Mouse (Mus musculus) liver, embryonic 14.5 days (tissue): Measurements from ENCODE around the gene Tlr9. TPM values are rescaled to one million over a fixed set of nuclear protein-coding genes. Genes with fewer than 3 reads are reported as not detected.

Source experiments
- ATAC-seq: fragments of 200-750 bp; cut with Nextera tagmentation; 2 replicates; pipeline ENCODE4 v1.8.0; 2017; ENCODE audit warnings: moderate number of reproducible peaks, mild to moderate bottlenecking, moderate library complexity; ENCODE audit not compliant: insufficient read depth
- DNase-seq, 3 experiments: peaks; one replicate each; pipeline ENCODE4 v3.0.0-alpha.2; 2012 to 2013; ENCODE audit warnings: low read depth in 3 of 3, low spot score in 3 of 3
- H3K27ac ChIP-seq: fragments of 300-500 bp; sonication (generic); 2 replicates; pipeline ENCODE4 v1.5.1; 2014; ENCODE audit warnings: moderate library complexity, mild to moderate bottlenecking, control low read depth, inconsistent platforms
- H3K27me3 ChIP-seq: fragments of 300-500 bp; sonication (generic); 2 replicates; pipeline ENCODE4 v1.6.1; 2014; ENCODE audit warnings: mild to moderate bottlenecking, low read length, moderate library complexity; ENCODE audit not compliant: control insufficient read depth, insufficient read depth
- H3K36me3 ChIP-seq: fragments of 300-500 bp; sonication (generic); replicated peaks from 2 replicates; pipeline ENCODE4 v1.6.1; 2014; ENCODE audit warnings: low read depth; ENCODE audit not compliant: control insufficient read depth, insufficient read depth
- H3K4me1 ChIP-seq, 2 experiments: fragments of 200-500 bp in 1 of 2; fragments of 300-500 bp in 1 of 2; sonication (generic) in 1 of 2; replicated peaks; 2 replicates each; pipeline ENCODE4 v1.6.1; 2012 to 2014; ENCODE audit warnings: antibody characterized with exemption in 1 of 2, inconsistent platforms in 1 of 2, low read length in 1 of 2; ENCODE audit not compliant: control insufficient read depth in 2 of 2, insufficient read depth in 2 of 2
- H3K4me2 ChIP-seq: fragments of 300-500 bp; sonication (generic); 2 replicates; pipeline ENCODE4 v1.6.1; 2014; ENCODE audit warnings: low read depth, mild to moderate bottlenecking, control low read depth, moderate library complexity
- H3K4me3 ChIP-seq, 2 experiments: fragments of 200-500 bp in 1 of 2; fragments of 300-500 bp in 1 of 2; sonication (generic) in 1 of 2; 2 replicates each; pipeline ENCODE4 v1.5.1; 2012 to 2014; ENCODE audit warnings: low read depth in 2 of 2, low read length in 2 of 2, mild to moderate bottlenecking in 2 of 2, control low read depth in 1 of 2, inconsistent platforms in 1 of 2, moderate library complexity in 1 of 2; ENCODE audit not compliant: insufficient read depth in 1 of 2
- H3K9ac ChIP-seq: fragments of 300-500 bp; sonication (generic); replicated peaks from 2 replicates; pipeline ENCODE4 v1.6.1; 2014; ENCODE audit warnings: mild to moderate bottlenecking, control low read depth, moderate library complexity
- H3K9me3 ChIP-seq: fragments of 300-500 bp; sonication (generic); 2 replicates; pipeline ENCODE4 v1.6.1; 2016; ENCODE audit warnings: low read length, mixed read lengths; ENCODE audit not compliant: control insufficient read depth
- CTCF ChIP-seq: IDR thresholded peaks from 2 replicates; pipeline ENCODE4 v1.5.1; 2016; ENCODE audit warnings: antibody characterized with exemption, low read depth, control low read depth
- EP300 ChIP-seq: IDR thresholded peaks from 2 replicates; pipeline ENCODE4 v1.6.1; 2016; ENCODE audit warnings: antibody characterized with exemption, low read depth
- WGBS: fragments of 180-500 bp; shearing (Covaris S2); extraction: QIAGEN DNeasy Blood & Tissue Kit; methylation state at CpG from one replicate; pipeline ENCODE4 v1.1.7; 2014; ENCODE audit not compliant: insufficient replicate concordance; 5-methylcytosine and 5-hydroxymethylcytosine counted together
- polyA plus RNA-seq, 2 experiments: library from polyadenylated mRNA; depleted of rRNA in 1 of 2; stranded (reverse) in 1 of 2; unstranded in 1 of 2; fragments of >200 nt; fragmentation: Nextera tagmentation in 1 of 2; extraction: Ambion mirVana in 1 of 2; gene quantifications; 2 replicates each; pipeline versions ENCODE4 v1.2.1 to v1.2.3; 2012 to 2014

Tlr9 gene
- polyA plus RNA-seq (2012; rRNA removed) (0.29 and 0.45 TPM in 2 replicates), polyA plus RNA-seq (2014; fragmentation: Nextera tagmentation; extraction: Ambion mirVana) (0.06 and 0.08 TPM in 2 replicates)

DNA sequence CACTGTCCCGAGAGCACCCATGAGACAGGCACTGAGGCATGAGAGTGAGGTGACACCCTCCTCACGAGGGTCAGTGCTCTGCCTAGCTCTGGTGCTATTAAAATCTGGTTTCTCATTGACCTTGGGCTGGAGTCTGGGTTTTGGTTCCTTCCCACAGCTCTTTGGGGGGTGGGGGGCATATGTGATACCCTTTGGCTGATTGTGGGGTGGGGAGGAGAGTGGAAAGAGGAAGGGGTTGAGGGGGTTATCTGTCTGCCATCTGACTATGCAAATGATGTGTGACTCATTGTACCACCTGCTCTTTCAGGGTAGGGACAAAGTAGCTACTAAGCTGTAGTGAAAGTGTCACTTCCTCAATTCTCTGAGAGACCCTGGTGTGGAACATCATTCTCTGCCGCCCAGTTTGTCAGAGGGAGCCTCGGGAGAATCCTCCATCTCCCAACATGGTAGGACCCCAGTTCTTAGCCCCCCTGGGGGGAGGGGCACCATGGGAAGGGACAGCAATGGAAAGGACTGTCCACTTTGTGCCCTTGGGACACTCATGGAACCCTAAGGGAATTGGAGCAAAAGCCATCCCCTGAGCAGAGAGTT is at the start of gene Tlr9:
Tlr9 (plus strand) TSS at position 338 of the 591 bp plus-strand sequence.
- no peak within 1 kb of the TSS for H3K4me3 ChIP-seq
- DNase-seq (no peak), ATAC-seq (no peak)
- H3K9ac ChIP-seq, result no peak within 1 kb of the TSS
- TF ChIP-seq EP300 (no peak), CTCF (no peak)
- no peak within 1 kb of the TSS for H3K4me2 ChIP-seq
- WGBS, result 20% methylated on average over 4 of the region's 4 CpGs
- H3K27ac ChIP-seq, result no peak within 1 kb of the TSS
- H3K4me1 ChIP-seq, result no peaks in the 10 kb centered on the region
- no peaks in the 10 kb centered on the region for H3K36me3 ChIP-seq
- H3K9me3 ChIP-seq, result no peaks in the 10 kb centered on the region
- H3K27me3 ChIP-seq, result peaks cover 20% of the 10 kb centered on the region

DNA sequence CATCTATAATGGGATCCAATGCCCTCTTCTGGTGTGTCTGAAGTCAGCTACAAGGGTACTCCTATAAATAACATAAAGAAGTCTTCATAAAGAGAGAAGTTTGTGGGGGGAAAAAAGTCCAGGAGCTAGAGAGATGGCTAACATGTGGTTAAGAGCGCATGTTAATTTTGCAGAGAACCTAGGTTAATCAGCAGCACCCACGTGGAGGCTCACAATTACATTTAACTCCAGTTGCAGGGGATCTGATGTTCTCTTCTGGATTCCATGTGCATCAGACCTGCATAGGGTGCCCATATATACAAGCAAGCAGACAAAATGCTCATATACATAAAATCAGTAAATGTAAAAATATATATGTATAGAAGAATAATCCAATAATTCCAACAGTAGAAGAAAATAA is 49.0 kb upstream of the Tlr9 start:
- H3K4me3 ChIP-seq, result peak overlapping the region; percentile 3 to 82; a peak in 3 of 4 replicates
- TF ChIP-seq EP300 (no peak), CTCF (no peak)
- H3K4me2 ChIP-seq, result peak overlapping the region; percentile 94
- ATAC-seq, result no peak
- no peak for DNase-seq
- 37% methylated on average over 2 of the region's 2 CpGs for WGBS
- peak overlapping the region; percentile 28; the same call in 1 of the 2 replicates for H3K9ac ChIP-seq
- H3K4me1 ChIP-seq, result peaks cover 18 to 21% of the 10 kb centered on the region in 2 experiments
- no peaks in the 10 kb centered on the region for H3K27me3 ChIP-seq
- H3K9me3 ChIP-seq, result no peaks in the 10 kb centered on the region
- H3K36me3 ChIP-seq, result peaks cover 26% of the 10 kb centered on the region
- H3K27ac ChIP-seq, result no peak overlapping the region

DNA sequence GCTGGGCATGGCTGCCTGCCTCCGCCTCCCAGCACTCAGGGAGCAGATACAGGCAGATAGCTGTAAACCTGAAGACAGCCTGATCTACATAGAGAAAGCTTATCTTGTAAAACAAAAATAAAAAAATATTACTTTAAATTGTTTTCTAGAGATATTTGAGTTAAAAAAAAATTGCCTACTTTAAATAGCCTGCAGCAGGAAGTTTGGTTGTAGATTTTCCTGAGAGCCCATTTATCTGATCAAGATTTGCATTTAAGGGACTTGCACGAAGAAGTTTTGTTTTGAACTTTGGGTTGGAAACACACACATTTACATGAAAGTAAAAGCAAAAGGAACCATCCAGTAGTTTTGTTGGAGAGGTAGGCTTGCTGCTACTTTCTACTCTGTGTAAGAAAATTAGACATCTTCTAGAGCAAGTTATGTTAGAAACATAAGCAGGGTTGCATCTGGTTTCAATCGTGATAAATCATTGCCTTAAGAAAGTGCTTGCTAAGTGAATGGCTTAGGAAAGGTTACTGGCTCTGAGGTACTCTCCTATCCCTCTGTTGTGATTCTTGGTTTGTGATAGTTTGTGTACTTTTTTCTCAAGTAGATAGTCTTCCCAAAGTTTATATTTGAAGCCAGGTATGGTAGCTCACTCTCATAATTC is 46.7 kb upstream of the Tlr9 start:
- ATAC-seq, result no peak
- H3K36me3 ChIP-seq, result peaks cover 47% of the 10 kb centered on the region

DNA sequence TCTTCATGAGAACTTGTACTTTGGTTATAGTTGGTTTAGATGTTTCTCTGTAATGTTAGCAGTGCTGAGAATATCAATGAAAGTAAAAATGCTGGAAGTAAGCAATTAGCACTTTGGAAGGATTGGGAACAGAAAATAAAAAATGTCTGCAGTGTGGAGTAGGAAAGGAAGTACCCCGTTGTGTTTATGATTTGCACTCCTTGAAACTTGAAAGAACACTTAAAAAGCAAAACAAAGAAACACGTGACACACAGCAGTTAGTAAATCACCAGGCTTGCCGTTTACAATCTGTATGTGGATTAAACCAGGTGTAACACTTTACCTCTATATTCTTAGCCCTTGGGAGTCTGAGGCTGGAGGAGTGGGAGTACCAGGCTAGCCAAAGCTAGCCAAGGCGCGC is 45.6 kb upstream of the Tlr9 start:
- Histone ChIP-seq H3K27ac (no peak overlapping the region), H3K36me3 (peaks cover 58% of the 10 kb centered on the region)

More for the DNA sequence above, 46.7 kb upstream of the Tlr9 start:
- Histone ChIP-seq H3K9me3 (no peaks in the 10 kb centered on the region), H3K9ac (no peak overlapping the region), H3K4me3 (no peak overlapping the region), H3K4me1 (peaks cover 10 to 14% of the 10 kb centered on the region in 2 experiments), H3K4me2 (no peak overlapping the region), H3K27ac (no peak overlapping the region), H3K27me3 (no peaks in the 10 kb centered on the region)
- no peak for TF ChIP-seq CTCF
- no peak for TF ChIP-seq EP300
- 48% methylated on average over 3 of the region's 3 CpGs for WGBS
- no peak for DNase-seq

DNA sequence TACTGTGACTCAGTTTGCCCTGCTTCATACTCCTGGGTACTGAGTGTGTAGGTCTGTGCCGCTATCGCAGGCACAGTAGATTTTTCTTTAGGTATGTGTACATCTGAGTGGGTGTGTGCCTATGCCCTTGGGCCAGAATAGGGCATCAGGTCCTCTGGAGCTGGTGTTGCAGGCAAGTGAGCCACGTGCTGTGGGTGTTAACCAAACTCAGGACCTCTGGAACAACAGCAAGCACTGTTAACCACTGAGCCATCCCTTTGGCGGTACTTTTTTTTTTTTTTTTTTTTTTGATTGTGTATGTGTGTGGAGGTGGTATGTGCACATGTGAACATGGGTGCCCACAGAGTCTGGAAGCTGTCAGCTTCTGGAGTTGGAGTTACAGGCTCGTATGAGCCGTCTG is 44.6 kb upstream of the Tlr9 start:
- ATAC-seq, result no peak
- H3K36me3 ChIP-seq, result peaks cover 68% of the 10 kb centered on the region

More for the DNA sequence above, 45.6 kb upstream of the Tlr9 start:
- no peaks in the 10 kb centered on the region for H3K9me3 ChIP-seq
- ATAC-seq (no peak), DNase-seq (no peak)
- no peaks in the 10 kb centered on the region for H3K27me3 ChIP-seq
- H3K4me2 ChIP-seq, result no peak overlapping the region
- TF ChIP-seq EP300 (no peak), CTCF (no peak)
- no peak overlapping the region for H3K4me3 ChIP-seq
- WGBS, result 85% methylated on average over 5 of the region's 5 CpGs
- peaks cover 10 to 14% of the 10 kb centered on the region in 2 experiments for H3K4me1 ChIP-seq
- H3K9ac ChIP-seq, result no peak overlapping the region

More for the DNA sequence above, 44.6 kb upstream of the Tlr9 start:
- no peak overlapping the region for H3K4me2 ChIP-seq
- H3K27me3 ChIP-seq, result no peaks in the 10 kb centered on the region
- no peak for DNase-seq
- no peak overlapping the region for H3K9ac ChIP-seq
- H3K4me3 ChIP-seq, result no peak overlapping the region
- peaks cover 10 to 14% of the 10 kb centered on the region in 2 experiments for H3K4me1 ChIP-seq
- H3K9me3 ChIP-seq, result no peaks in the 10 kb centered on the region
- no peak overlapping the region for H3K27ac ChIP-seq
- WGBS, result 87% methylated on average over 6 of the region's 6 CpGs
- TF ChIP-seq EP300 (no peak), CTCF (no peak)
